Mouse (Mus musculus): ENCODE measurements around the gene Cds1. TPM values are rescaled to one million over a fixed set of nuclear protein-coding genes. Genes with fewer than 3 reads are reported as not detected.

The Cds1 gene
- polyA plus RNA-seq, 1 experiment, result 13.6 TPM

DNA sequence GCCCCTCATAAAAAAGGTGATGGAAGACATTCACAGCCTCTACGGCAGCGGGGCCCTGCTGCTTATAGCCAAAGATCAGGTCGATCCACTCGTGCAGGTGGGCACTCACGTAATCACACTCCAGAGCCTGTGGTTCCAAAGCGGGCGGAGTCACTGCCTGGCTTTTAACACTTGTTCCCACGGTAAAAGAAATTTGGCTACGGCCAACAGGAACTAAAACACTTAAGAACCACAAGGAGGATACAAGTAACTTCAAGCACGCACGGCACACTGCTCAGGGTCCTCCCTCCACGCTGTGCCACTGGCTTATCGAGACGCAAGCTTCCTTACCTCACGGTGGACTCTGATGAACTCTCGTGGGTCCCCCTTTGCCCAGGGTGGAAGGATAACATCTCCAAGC lies 90.5 kb downstream of the Cds1 start:
- no peak for TF ChIP-seq POLR2A (IDR thresholded peaks at IDR 0.05; ENCODE audit: borderline replicate concordance, low read depth, low read length)
- TF ChIP-seq CTCF (IDR thresholded peaks at IDR 0.05; ENCODE audit: low read depth, low read length), result no peak
- H3K27ac ChIP-seq (ENCODE audit: insufficient read depth, low read depth, low read length), result no peak overlapping the region
- H3K4me1 ChIP-seq (ENCODE audit: control insufficient read depth, insufficient read depth, low read length), result no peaks in the 10 kb centered on the region
- H3K4me3 ChIP-seq (ENCODE audit: insufficient read depth, low read length), result no peak overlapping the region

DNA sequence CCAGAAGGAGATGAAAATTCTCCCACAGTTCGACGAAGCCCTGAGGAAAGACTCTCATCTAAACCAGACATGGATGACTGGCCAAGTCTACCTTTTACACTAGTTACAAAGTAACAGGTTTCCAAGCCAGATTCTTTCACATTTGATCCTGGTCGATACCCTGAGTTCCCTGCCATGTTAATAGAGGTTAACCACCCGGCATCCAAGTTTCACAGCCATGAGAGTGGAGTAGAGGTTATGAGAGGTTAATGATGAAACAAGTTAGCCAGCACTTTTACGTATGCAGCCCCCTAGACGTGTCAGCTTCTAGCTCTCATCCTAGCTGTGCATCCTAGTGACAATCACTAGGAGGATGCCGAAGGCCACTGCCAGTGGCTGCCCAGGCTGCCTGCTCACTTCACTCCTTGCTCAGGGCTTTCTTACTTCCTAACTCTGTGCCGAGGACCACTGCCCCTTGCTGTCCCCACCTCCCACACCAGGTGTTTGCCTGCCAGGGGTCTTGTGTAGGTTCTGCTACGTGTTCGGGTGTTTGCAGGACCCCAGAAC lies 94.0 kb downstream of the Cds1 start:
- no peaks in the 10 kb centered on the region for H3K4me1 ChIP-seq (ENCODE audit: control insufficient read depth, insufficient read depth, low read length)
- no peak overlapping the region for H3K4me3 ChIP-seq (ENCODE audit: insufficient read depth, low read length)
- H3K27ac ChIP-seq (ENCODE audit: insufficient read depth, low read depth, low read length), result no peak overlapping the region
- TF ChIP-seq CTCF (IDR thresholded peaks at IDR 0.05; ENCODE audit: low read depth, low read length), result no peak
- no peak for TF ChIP-seq POLR2A (IDR thresholded peaks at IDR 0.05; ENCODE audit: borderline replicate concordance, low read depth, low read length)

DNA sequence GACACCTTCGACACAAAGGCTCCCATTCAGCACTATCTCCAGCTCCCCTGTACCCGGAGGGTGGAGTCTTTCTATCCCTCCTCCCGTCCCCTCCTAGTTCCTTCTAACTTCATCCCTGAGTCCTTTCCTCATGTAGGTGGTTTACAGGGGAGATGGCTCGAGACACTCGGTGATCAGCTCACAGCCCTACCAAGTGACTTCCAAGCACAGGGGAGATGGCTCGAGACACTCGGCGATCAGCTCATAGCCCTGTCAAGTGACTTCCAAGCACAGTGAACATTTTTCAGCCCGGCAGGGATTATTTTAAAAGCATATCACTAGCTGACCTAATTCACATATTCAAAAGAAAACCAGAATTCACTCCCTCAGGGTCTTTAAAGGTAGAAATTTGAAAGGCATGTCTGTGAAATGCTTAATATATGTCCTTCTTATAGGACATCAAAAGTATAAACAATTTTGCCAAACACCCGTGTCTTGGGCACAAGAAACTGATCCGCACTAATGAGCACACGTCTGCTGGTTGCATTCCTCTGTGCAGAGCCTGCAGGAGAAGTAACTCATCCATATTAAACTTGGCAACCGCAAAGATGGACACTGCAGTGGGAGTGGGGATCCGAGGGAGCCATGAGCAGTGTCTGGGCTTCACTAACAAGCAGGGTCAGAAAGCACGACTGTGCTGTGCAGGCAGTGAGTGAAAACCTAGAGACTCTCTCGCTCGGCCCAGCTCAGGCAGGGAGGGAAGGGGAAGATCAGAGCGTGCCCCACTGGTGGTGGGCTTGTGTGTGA lies 97.0 kb downstream of the Cds1 start:
- Histone ChIP-seq H3K4me3 (ENCODE audit: insufficient read depth, low read length) (no peak overlapping the region), H3K27ac (ENCODE audit: insufficient read depth, low read depth, low read length) (no peak overlapping the region), H3K4me1 (ENCODE audit: control insufficient read depth, insufficient read depth, low read length) (peaks cover 2% of the 10 kb centered on the region; the same call in 1 of the 2 replicates)
- no peak for TF ChIP-seq POLR2A (IDR thresholded peaks at IDR 0.05; ENCODE audit: borderline replicate concordance, low read depth, low read length)
- TF ChIP-seq CTCF (IDR thresholded peaks at IDR 0.05; ENCODE audit: low read depth, low read length), result no peak

DNA sequence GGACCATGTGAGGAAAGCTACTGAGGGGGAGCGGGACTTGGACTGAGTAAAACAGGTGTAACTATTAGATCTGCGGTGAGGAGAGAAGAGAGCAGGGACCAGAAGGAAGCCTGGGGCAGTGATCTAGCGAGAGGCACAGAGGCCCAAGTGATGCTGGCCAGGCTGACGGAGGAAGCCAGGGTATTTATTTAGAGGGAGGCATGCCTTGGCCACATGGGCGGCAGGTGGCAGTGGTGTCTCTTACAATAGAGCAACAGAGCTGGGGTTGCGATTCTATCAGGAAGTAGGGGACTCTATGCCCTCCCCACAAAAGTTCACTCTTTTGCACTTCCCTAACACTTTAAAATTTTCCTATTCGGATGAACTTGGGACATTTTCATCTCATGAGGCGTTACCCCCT lies 97.7 kb downstream of the Cds1 start:
- Histone ChIP-seq H3K4me1 (ENCODE audit: control insufficient read depth, insufficient read depth, low read length) (peaks cover 2% of the 10 kb centered on the region; the same call in 1 of the 2 replicates), H3K4me3 (ENCODE audit: insufficient read depth, low read length) (no peak overlapping the region), H3K27ac (ENCODE audit: insufficient read depth, low read depth, low read length) (no peak overlapping the region)
- TF ChIP-seq POLR2A (IDR thresholded peaks at IDR 0.05; ENCODE audit: borderline replicate concordance, low read depth, low read length) (no peak), CTCF (IDR thresholded peaks at IDR 0.05; ENCODE audit: low read depth, low read length) (no peak)

DNA sequence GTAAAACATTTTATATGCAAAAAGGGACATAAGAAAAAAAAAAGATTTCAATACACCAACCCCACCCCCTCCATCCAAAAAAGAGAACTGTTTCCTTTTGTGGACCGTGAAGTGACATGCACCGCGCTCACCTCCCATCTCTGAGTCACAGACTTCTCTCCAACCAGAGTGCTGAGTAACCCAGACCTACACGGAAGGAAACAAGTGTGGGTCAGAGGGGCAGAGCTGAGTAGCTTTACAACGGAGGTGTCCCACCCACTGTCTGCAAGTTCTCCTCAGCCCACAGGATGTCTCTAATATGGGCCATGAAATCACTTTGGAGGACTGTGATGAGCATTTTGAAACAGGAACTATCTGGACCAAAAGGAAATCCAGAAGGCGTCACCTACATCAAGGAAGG lies 99.0 kb downstream of the Cds1 start:
- H3K27ac ChIP-seq (ENCODE audit: insufficient read depth, low read depth, low read length), result no peak overlapping the region
- no peak for TF ChIP-seq POLR2A (IDR thresholded peaks at IDR 0.05; ENCODE audit: borderline replicate concordance, low read depth, low read length)
- no peak for TF ChIP-seq CTCF (IDR thresholded peaks at IDR 0.05; ENCODE audit: low read depth, low read length)
- peaks cover 2% of the 10 kb centered on the region; the same call in 1 of the 2 replicates for H3K4me1 ChIP-seq (ENCODE audit: control insufficient read depth, insufficient read depth, low read length)
- no peak overlapping the region for H3K4me3 ChIP-seq (ENCODE audit: insufficient read depth, low read length)

DNA sequence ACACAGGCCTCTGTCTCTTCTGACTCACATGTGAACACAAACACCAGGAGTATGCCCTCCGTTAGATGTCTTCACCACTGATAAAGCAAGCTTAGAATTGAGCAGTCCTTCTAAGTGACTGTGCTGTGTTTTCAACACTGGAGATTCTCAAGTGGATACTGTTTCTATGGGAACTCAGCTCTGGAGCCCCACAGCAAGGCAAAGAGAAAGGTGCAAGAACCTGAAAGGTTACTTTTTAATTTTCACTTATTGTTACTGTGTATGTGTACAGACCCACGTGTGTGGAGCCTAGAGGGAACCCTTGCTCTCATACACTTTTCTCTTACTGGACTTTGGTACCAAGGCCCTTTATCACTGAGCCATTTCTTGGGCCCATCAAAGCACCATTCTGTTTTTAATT lies 101.8 kb downstream of the Cds1 start:
- H3K27ac ChIP-seq (ENCODE audit: insufficient read depth, low read depth, low read length), result no peak overlapping the region
- H3K4me3 ChIP-seq (ENCODE audit: insufficient read depth, low read length), result no peak overlapping the region
- peaks cover 2% of the 10 kb centered on the region; the same call in 1 of the 2 replicates for H3K4me1 ChIP-seq (ENCODE audit: control insufficient read depth, insufficient read depth, low read length)
- TF ChIP-seq CTCF (IDR thresholded peaks at IDR 0.05; ENCODE audit: low read depth, low read length) (no peak), POLR2A (IDR thresholded peaks at IDR 0.05; ENCODE audit: borderline replicate concordance, low read depth, low read length) (no peak)

Other genes starting within 250 kb of the Cds1 start
- not detected in 2 replicates for gene Nkx6-1, start 100.1 kb upstream of the Cds1 start, polyA plus RNA-seq (2012; ENCODE audit: insufficient read depth, insufficient read length, missing spikeins)

Measured in bone marrow macrophage, adult 2 months (primary cell).